Mouse (Mus musculus) C2C12 (cell line): Measurements from ENCODE around the gene Spdye4b.

Source experiments
- CTCF ChIP-seq: IDR thresholded peaks from one replicate; pipeline ENCODE4 v1.5.1; 2011; ENCODE audit not compliant: control insufficient read depth, insufficient read depth, insufficient read length
- MAX ChIP-seq: IDR thresholded peaks from one replicate; pipeline ENCODE4 v1.6.1; 2011; ENCODE audit warnings: mild to moderate bottlenecking, control low read depth
- MYOD1 ChIP-seq: IDR thresholded peaks from one replicate; pipeline ENCODE4 v1.6.1; 2011; ENCODE audit warnings: low read depth; ENCODE audit not compliant: control insufficient read depth, insufficient read length
- USF1 ChIP-seq: IDR thresholded peaks from one replicate; pipeline ENCODE4 v1.6.1; 2011; ENCODE audit warnings: low read depth, mild to moderate bottlenecking, control low read depth, moderate library complexity

- TF ChIP-seq CTCF, result no peak
- no peak for TF ChIP-seq MAX
- TF ChIP-seq MYOD1, result no peak
- no peak for TF ChIP-seq USF1
Measured at GRCm38 (mm10) chr5:143222287-143222686, 41.5 kb downstream of the Spdye4b start.
